Mouse (Mus musculus): ENCODE data around the gene Slc7a1.

GRCm38 (mm10) chr5:148409465-148409864, 9.8 kb upstream of the Slc7a1 start:
- TF ChIP-seq POLR2A (IDR thresholded peaks at IDR 0.05; ENCODE audit: borderline replicate concordance, extremely low read depth, low read depth, low read length) (no peak), CTCF (IDR thresholded peaks at IDR 0.05; ENCODE audit: insufficient read depth, low read length) (no peak)

Measured in lung, adult 2 months (tissue).